Mouse (Mus musculus) bone marrow macrophage, adult 2 months (primary cell): ENCODE measurements at regions not wholly inside any gene's neighbourhood (a gene's known extent, or its start where the extent isn't known, plus 50 kb on each side); places are given as distances from the start of the nearest gene placed in this dataset.

Source experiments
- CTCF ChIP-seq: IDR thresholded peaks from 2 replicates; pipeline ENCODE4 v1.5.1; 2012; ENCODE audit warnings: low read depth, mild to moderate bottlenecking, low read length, moderate library complexity
- POLR2A ChIP-seq: IDR thresholded peaks from 2 replicates; pipeline ENCODE4 v1.6.1; 2012; ENCODE audit warnings: mild to moderate bottlenecking, low read depth, low read length, borderline replicate concordance

- TF ChIP-seq POLR2A (no peak), CTCF (no peak)
Measured at GRCm38 (mm10) chr1:36017061-36017461, 51.1 kb upstream of the Hs6st1 start.
